Comparison of ENCODE assay signal across 25 mouse cellular contexts in genomic region chr1:153775174-153775573, GRCm38 (mm10).
"Had no signal": no experiment of that assay in that cellular context is flagged by ENCODE, and none has a peak within 500 bp of the region (broad histone marks: within the 10 kb centered on the region; RNA-seq: fewer than 3 reads in every experiment).

No protein-coding gene starts in this region.

- DNase-seq: gastrocnemius, postnatal 14 days; gastrocnemius, postnatal 36 days; heart, adult 18-20 months; heart, postnatal 10 days; heart, postnatal 4 days; kidney, adult 18-20 months; kidney, adult 8-10 months; kidney, postnatal 14 days; kidney, postnatal 36 days; layer of hippocampus, adult 9-11 months; layer of hippocampus, postnatal 36 days; liver; liver, embryonic 13.5 days had no signal

- H3K4me3 ChIP-seq: heart, embryonic 10.5 days; heart, embryonic 12.5 days; hindbrain, embryonic 10.5 days; hindbrain, embryonic 12.5 days; left cerebral cortex, adult 2 months; limb, embryonic 10.5 days; limb, embryonic 12.5 days; liver, embryonic 13.5 days; liver, embryonic 15.5 days had no signal

- H3K9me3 ChIP-seq: heart, embryonic 10.5 days; heart, embryonic 12.5 days; hindbrain, embryonic 10.5 days; hindbrain, embryonic 12.5 days; limb, embryonic 10.5 days; limb, embryonic 12.5 days; liver, embryonic 13.5 days; liver, embryonic 15.5 days had no signal

- H3K4me2 ChIP-seq: heart, embryonic 12.5 days; hindbrain, embryonic 12.5 days; hindbrain, embryonic 14.5 days; limb, embryonic 12.5 days; liver, embryonic 11.5 days; liver, embryonic 13.5 days; liver, embryonic 15.5 days had no signal

- H3K27me3 ChIP-seq: heart, embryonic 12.5 days; hindbrain, embryonic 12.5 days; limb, embryonic 12.5 days; liver, embryonic 13.5 days; liver, embryonic 15.5 days had no signal

- H3K9ac ChIP-seq: heart, embryonic 12.5 days; hindbrain, embryonic 12.5 days; hindbrain, embryonic 14.5 days; limb, embryonic 12.5 days; liver, embryonic 13.5 days; liver, embryonic 15.5 days had no signal

- ATAC-seq: hindbrain, embryonic 16.5 days; inflammation-experienced regulatory T-cells, adult 6 months had no signal

- H3K36me3 ChIP-seq: heart, embryonic 10.5 days; heart, embryonic 12.5 days; hindbrain, embryonic 10.5 days; hindbrain, embryonic 12.5 days; limb, embryonic 10.5 days; limb, embryonic 12.5 days; liver, embryonic 13.5 days; liver, embryonic 15.5 days had no signal

- H3K27ac ChIP-seq: heart, embryonic 10.5 days; hindbrain, embryonic 10.5 days; hindbrain, embryonic 12.5 days; hindbrain, embryonic 14.5 days; left cerebral cortex, adult 2 months; limb, embryonic 10.5 days; limb, embryonic 12.5 days; liver, embryonic 13.5 days; liver, embryonic 15.5 days had no signal

- H3K4me1 ChIP-seq: heart, embryonic 10.5 days; heart, embryonic 12.5 days; hindbrain, embryonic 10.5 days; hindbrain, embryonic 12.5 days; limb, embryonic 10.5 days; limb, embryonic 12.5 days; liver, embryonic 13.5 days; liver, embryonic 15.5 days had no signal
